Mouse (Mus musculus): ENCODE measurements around the gene Mrrf. TPM values are rescaled to one million over a fixed set of nuclear protein-coding genes. Genes with fewer than 3 reads are reported as not detected.
"Not testable (repeated sequence)": the region's sequence is repeated elsewhere in the genome, so short reads cannot be mapped to it uniquely, and the experiment has no call there.

The Mrrf gene
- polyA plus RNA-seq, 1 experiment = 54.0 TPM

DNA sequence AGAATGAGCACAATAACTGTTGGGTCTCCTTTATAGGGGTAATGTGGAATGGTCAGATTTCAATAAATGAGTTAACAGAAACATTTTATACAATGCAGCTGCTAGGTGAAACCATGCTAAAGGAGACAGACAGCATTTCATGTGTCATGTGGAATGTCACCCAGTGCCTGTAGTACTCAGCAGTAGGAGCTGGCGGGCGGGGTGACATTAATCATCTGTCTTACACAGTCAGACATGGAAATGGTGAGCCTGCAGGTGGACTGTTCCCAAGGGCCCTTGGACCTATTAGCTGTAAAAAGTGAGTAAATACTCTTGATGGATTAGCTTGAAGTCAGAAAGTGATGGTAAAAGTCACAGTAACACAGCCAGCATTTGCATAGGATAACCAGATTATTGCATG lies 48.0 kb downstream of the Mrrf start:
- WGBS = 93% methylated on average over 2 of the region's 2 CpGs
- Histone ChIP-seq H3K36me3 (ENCODE audit: control insufficient read depth, insufficient read depth, low read length) (no peaks in the 10 kb centered on the region), H3K27ac (ENCODE audit: insufficient read depth, low read depth, low read length) (no peak overlapping the region), H3K4me1 (ENCODE audit: control insufficient read depth, insufficient read depth, low read length) (no peaks in the 10 kb centered on the region), H3K4me3 (ENCODE audit: insufficient read depth, low read depth, low read length) (no peak overlapping the region), H3K27me3 (replicated peaks; ENCODE audit: control insufficient read depth, insufficient read depth, low read length) (no peaks in the 10 kb centered on the region)
- no peak for DNase-seq
- TF ChIP-seq CTCF (conservative IDR thresholded peaks at IDR 0.05; ENCODE audit: insufficient read depth, insufficient read length, low read depth, low read length) (no peak), POLR2A (IDR thresholded peaks at IDR 0.05; ENCODE audit: low read depth, low read length) (no peak)

DNA sequence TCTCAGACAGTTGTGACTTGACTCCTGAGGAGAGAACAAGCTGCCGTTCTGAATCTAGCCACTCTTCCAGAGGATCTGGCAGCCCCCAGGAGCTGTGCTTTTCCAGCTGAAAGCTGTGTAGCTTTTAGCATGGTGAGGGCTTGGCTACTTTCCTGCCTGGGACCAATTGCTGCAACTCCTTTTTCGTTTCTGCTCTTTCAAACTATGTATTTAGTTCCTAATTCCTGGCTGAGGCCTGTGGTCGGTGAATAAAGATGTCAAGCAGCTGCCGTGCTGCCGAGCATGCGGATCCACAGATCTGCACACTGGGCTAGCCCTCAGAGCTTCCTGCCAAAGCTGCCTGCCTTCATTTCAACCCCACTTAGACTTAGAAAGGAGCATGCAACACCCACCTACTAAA lies 48.7 kb downstream of the Mrrf start:
- Histone ChIP-seq H3K4me3 (ENCODE audit: insufficient read depth, low read depth, low read length) (no peak overlapping the region), H3K4me1 (ENCODE audit: control insufficient read depth, insufficient read depth, low read length) (no peaks in the 10 kb centered on the region), H3K36me3 (ENCODE audit: control insufficient read depth, insufficient read depth, low read length) (no peaks in the 10 kb centered on the region), H3K27me3 (replicated peaks; ENCODE audit: control insufficient read depth, insufficient read depth, low read length) (no peaks in the 10 kb centered on the region), H3K27ac (ENCODE audit: insufficient read depth, low read depth, low read length) (no peak overlapping the region)
- no peak for DNase-seq
- WGBS = 71% methylated on average over 6 of the region's 6 CpGs
- TF ChIP-seq POLR2A (IDR thresholded peaks at IDR 0.05; ENCODE audit: low read depth, low read length) (no peak), CTCF (conservative IDR thresholded peaks at IDR 0.05; ENCODE audit: insufficient read depth, insufficient read length, low read depth, low read length) (no peak)

DNA sequence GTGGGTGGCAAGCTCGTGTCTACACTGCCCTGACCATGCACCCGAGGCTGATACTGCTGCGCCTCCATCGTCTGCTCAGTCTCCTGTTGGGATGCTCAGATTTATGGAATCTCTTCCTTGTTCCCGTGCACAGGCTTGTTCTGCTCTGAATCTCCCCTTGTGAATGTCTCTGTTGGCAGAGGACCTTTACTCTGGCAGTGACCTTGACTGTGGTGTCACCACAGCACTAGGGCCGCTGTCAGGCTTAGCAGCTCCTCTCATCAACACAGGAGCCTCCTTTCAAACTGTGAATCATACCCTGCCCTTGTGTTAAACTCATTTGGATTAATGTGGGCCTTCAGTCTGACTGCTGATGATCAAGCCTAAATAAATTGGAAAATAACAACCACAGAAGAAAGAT lies 53.0 kb downstream of the Mrrf start:
- H3K36me3 ChIP-seq (ENCODE audit: control insufficient read depth, insufficient read depth, low read length); H3K4me3 ChIP-seq (ENCODE audit: insufficient read depth, low read depth, low read length); DNase-seq; H3K27ac ChIP-seq (ENCODE audit: insufficient read depth, low read depth, low read length); H3K4me1 ChIP-seq (ENCODE audit: control insufficient read depth, insufficient read depth, low read length); H3K27me3 ChIP-seq (replicated peaks; ENCODE audit: control insufficient read depth, insufficient read depth, low read length): not testable (repeated sequence)
- WGBS = 71% methylated on average over 6 of the region's 6 CpGs

DNA sequence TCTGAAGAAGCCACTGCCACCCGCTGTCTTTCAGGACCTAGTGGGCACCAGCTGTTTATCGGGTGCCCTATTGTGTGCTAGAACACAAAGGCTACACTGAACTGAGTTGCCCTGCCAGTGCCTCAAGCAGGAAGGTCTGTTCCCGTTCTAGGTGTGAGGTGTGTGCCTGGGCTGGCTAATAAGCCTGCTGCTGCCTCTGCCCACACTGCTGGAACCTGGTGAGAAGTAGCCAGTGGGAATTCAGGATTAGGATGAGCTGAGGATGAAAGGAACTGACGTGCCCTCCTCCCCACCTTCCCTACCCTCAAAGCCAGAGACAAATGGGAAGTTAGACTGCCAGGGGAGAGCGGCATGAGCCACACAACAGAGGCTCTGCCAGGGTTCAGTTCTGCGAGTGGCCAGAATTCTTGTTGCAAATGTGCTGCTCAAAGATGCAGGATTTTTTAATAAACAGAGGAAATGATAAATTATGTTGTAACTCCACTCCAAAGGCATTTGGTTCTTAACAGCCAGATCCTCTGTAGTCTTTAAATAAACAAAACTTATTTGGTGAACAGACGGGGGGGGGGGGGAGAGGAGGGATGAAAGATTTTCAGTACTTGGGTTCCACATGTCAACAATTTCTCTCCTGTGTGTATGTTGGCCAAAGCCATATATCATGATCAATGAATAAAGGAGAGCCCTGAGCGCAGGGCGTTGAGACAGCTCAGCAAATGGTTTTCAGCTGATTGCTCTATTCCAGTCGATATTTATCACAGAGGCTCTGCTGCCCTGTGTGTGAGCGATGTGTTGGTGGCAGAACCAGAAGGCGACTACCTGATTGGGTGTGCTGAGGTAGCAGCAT lies 55.1 kb downstream of the Mrrf start:
- H3K4me3 ChIP-seq (ENCODE audit: insufficient read depth, low read depth, low read length) = no peak overlapping the region
- H3K27me3 ChIP-seq (replicated peaks; ENCODE audit: control insufficient read depth, insufficient read depth, low read length) = no peaks in the 10 kb centered on the region
- H3K4me1 ChIP-seq (ENCODE audit: control insufficient read depth, insufficient read depth, low read length) = no peaks in the 10 kb centered on the region
- H3K36me3 ChIP-seq (ENCODE audit: control insufficient read depth, insufficient read depth, low read length) = no peaks in the 10 kb centered on the region
- 57% methylated on average over 12 of the region's 12 CpGs for WGBS
- no peak overlapping the region for H3K27ac ChIP-seq (ENCODE audit: insufficient read depth, low read depth, low read length)
- TF ChIP-seq CTCF (conservative IDR thresholded peaks at IDR 0.05; ENCODE audit: insufficient read depth, insufficient read length, low read depth, low read length) (no peak), POLR2A (IDR thresholded peaks at IDR 0.05; ENCODE audit: low read depth, low read length) (no peak)
- DNase-seq = no peak

DNA sequence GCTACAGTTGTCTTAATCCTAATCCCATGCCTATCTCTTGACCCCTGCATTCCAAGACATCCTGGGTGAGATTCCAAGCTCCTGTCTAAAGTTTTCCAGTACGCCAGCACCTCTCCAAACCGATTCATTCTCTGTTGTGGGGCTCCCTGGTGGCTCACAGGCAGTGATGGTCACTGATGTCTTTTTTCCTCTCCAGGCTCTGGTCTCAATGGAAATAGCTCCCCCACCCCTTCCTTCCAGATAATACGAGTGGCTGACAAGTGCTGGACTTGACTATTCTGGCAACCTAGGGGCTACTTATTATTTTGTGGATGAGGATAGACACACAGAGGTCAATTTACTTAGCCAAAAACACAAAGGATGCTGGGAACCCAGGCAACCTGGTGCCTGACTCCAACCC lies 60.8 kb downstream of the Mrrf start:
- H3K4me3 ChIP-seq (ENCODE audit: insufficient read depth, low read depth, low read length) = no peak overlapping the region
- no peak for DNase-seq
- no peak overlapping the region for H3K27ac ChIP-seq (ENCODE audit: insufficient read depth, low read depth, low read length)
- 65% methylated on average over 3 of the region's 3 CpGs for WGBS
- TF ChIP-seq POLR2A (IDR thresholded peaks at IDR 0.05; ENCODE audit: low read depth, low read length) = no peak
- no peak for TF ChIP-seq CTCF (conservative IDR thresholded peaks at IDR 0.05; ENCODE audit: insufficient read depth, insufficient read length, low read depth, low read length)
- H3K4me1 ChIP-seq (ENCODE audit: control insufficient read depth, insufficient read depth, low read length) = no peaks in the 10 kb centered on the region
- no peaks in the 10 kb centered on the region for H3K27me3 ChIP-seq (replicated peaks; ENCODE audit: control insufficient read depth, insufficient read depth, low read length)
- H3K36me3 ChIP-seq (ENCODE audit: control insufficient read depth, insufficient read depth, low read length) = no peaks in the 10 kb centered on the region

DNA sequence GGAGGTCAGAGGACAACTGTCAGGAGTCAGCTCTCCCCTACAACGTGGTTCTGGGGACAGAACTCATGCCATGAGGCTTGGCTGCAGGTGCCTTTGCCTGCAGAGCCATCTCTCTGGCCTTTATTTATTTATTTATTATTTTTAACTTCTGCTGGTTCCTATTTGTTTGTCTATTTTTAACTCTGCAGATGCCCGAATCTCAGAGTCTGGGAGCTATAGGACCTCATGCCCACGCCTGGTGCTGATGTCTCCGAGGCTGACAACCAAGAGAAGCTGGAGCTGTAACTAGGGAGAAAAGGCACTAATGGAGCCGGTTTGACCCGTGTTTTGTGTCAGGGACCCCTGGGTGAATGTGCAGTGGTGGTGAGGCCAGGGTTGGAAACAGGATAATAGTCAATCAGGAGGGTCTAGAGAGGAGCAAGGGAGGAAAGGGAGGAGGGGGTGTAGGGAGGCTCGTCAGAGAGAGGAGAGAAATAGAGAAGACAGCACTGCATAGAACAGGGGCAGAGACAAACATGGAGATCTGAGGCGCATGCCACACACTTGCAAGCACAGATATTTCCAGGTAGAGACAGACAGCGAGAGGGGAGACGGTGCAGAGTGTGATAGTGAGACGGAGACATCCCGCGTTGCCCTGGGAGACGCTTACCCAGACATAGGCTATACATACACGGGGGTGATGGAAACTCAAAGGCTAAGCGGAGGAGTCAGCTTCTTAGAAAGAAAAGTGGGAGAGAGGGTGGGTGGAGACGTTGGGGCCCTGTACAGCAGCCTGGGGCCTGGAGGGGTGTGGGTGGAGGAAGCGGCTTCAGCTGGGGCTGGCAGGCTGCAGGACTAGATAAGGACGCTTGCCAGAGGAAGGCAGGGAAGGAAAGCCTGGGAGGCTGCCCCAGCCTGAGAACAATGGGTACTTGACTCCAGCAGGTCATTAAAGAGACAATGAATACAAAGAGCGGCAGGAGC lies 62.0 kb downstream of the Mrrf start:
- DNase-seq = peak; percentile 77
- Histone ChIP-seq H3K27me3 (replicated peaks; ENCODE audit: control insufficient read depth, insufficient read depth, low read length) (no peaks in the 10 kb centered on the region), H3K4me1 (ENCODE audit: control insufficient read depth, insufficient read depth, low read length) (no peaks in the 10 kb centered on the region), H3K4me3 (ENCODE audit: insufficient read depth, low read depth, low read length) (no peak overlapping the region), H3K27ac (ENCODE audit: insufficient read depth, low read depth, low read length) (no peak overlapping the region), H3K36me3 (ENCODE audit: control insufficient read depth, insufficient read depth, low read length) (no peaks in the 10 kb centered on the region)
- TF ChIP-seq POLR2A (IDR thresholded peaks at IDR 0.05; ENCODE audit: low read depth, low read length) = no peak
- no peak for TF ChIP-seq CTCF (conservative IDR thresholded peaks at IDR 0.05; ENCODE audit: insufficient read depth, insufficient read length, low read depth, low read length)
- 35% methylated on average over 20 of the region's 20 CpGs for WGBS

DNA sequence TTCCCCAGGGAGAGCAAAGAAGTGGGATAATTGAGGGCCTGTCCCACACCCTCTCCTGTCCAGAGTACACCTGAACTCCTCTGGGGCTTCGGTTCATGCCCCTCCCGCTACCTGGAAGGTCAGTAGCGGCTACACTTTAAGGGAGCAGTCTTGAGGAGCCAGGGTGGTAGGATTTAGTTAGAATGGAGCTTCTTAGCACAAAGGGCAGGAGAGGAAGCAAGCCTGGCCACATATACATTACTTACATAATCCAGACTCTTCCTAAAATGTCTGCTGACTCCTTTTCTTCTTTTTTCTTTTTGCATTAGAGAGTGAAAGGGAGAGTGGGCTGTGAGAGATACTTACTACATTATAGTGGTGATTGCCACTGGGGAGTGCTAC lies 62.7 kb downstream of the Mrrf start:
- TF ChIP-seq CTCF (conservative IDR thresholded peaks at IDR 0.05; ENCODE audit: insufficient read depth, insufficient read length, low read depth, low read length) (no peak), POLR2A (IDR thresholded peaks at IDR 0.05; ENCODE audit: low read depth, low read length) (no peak)
- no peaks in the 10 kb centered on the region for H3K36me3 ChIP-seq (ENCODE audit: control insufficient read depth, insufficient read depth, low read length)
- DNase-seq = no peak
- no peak overlapping the region for H3K27ac ChIP-seq (ENCODE audit: insufficient read depth, low read depth, low read length)
- H3K4me3 ChIP-seq (ENCODE audit: insufficient read depth, low read depth, low read length) = no peak overlapping the region
- WGBS = 42% methylated on average over 3 of the region's 3 CpGs
- no peaks in the 10 kb centered on the region for H3K4me1 ChIP-seq (ENCODE audit: control insufficient read depth, insufficient read depth, low read length)
- H3K27me3 ChIP-seq (replicated peaks; ENCODE audit: control insufficient read depth, insufficient read depth, low read length) = no peaks in the 10 kb centered on the region

Measured in kidney, adult 2 months (tissue).